Mouse (Mus musculus): ENCODE results near the gene Dpp4.
A peak's percentile ranks its signal among the peaks of the same experiment; 100 is the strongest.

Dpp4 gene

GRCm38 (mm10) chr2:62360872-62361271 lies 51.2 kb downstream of the Dpp4 start:
- DNase-seq (ENCODE audit: low read depth) = no peak

- no peak for DNase-seq (ENCODE audit: low read depth)
Observed at GRCm38 (mm10) chr2:62357259-62357658, 54.8 kb downstream of the Dpp4 start.

- no peak for DNase-seq (ENCODE audit: low read depth)
Observed at GRCm38 (mm10) chr2:62356606-62357005, 55.4 kb downstream of the Dpp4 start.

GRCm38 (mm10) chr2:62355766-62356165 lies 56.3 kb downstream of the Dpp4 start:
- no peak for DNase-seq (ENCODE audit: low read depth)

- peak; percentile 54 for DNase-seq (ENCODE audit: low read depth)
Observed at GRCm38 (mm10) chr2:62352035-62352434, 60.0 kb downstream of the Dpp4 start.

GRCm38 (mm10) chr2:62347762-62348161 lies 64.3 kb downstream of the Dpp4 start:
- no peak for DNase-seq (ENCODE audit: low read depth)

- peak; percentile 80 for DNase-seq (ENCODE audit: low read depth)
Observed at GRCm38 (mm10) chr2:62346771-62347170, 65.3 kb downstream of the Dpp4 start.

- no peak for DNase-seq (ENCODE audit: low read depth)
Observed at GRCm38 (mm10) chr2:62344367-62344766, 67.7 kb downstream of the Dpp4 start.

- no peak for DNase-seq (ENCODE audit: low read depth)
Observed at GRCm38 (mm10) chr2:62341734-62342128, 70.3 kb downstream of the Dpp4 start.

GRCm38 (mm10) chr2:62341061-62341733 lies 70.8 kb downstream of the Dpp4 start:
- no peak for DNase-seq (ENCODE audit: low read depth)

GRCm38 (mm10) chr2:62339222-62339944 lies 72.6 kb downstream of the Dpp4 start:
- DNase-seq (ENCODE audit: low read depth) = no peak

GRCm38 (mm10) chr2:62337086-62337485 lies 74.9 kb downstream of the Dpp4 start:
- no peak for DNase-seq (ENCODE audit: low read depth)

GRCm38 (mm10) chr2:62334397-62335243 lies 77.4 kb downstream of the Dpp4 start:
- no peak for DNase-seq (ENCODE audit: low read depth)

GRCm38 (mm10) chr2:62332465-62332864 lies 79.6 kb downstream of the Dpp4 start:
- DNase-seq (ENCODE audit: low read depth) = no peak

- peak; percentile 44 for DNase-seq (ENCODE audit: low read depth)
Observed at GRCm38 (mm10) chr2:62331913-62332312, 80.1 kb downstream of the Dpp4 start.

GRCm38 (mm10) chr2:62325388-62325787 lies 86.6 kb downstream of the Dpp4 start:
- no peak for DNase-seq (ENCODE audit: low read depth)

- no peak for DNase-seq (ENCODE audit: low read depth)
Observed at GRCm38 (mm10) chr2:62323078-62323637, 88.9 kb downstream of the Dpp4 start.

- no peak for DNase-seq (ENCODE audit: low read depth)
Observed at GRCm38 (mm10) chr2:62319489-62319888, 92.5 kb downstream of the Dpp4 start.

GRCm38 (mm10) chr2:62316930-62317329 lies 95.1 kb downstream of the Dpp4 start:
- peak; percentile 26 for DNase-seq (ENCODE audit: low read depth)

- no peak for DNase-seq (ENCODE audit: low read depth)
Observed at GRCm38 (mm10) chr2:62307477-62307876, 104.6 kb downstream of the Dpp4 start.

GRCm38 (mm10) chr2:62306978-62307377 lies 105.1 kb downstream of the Dpp4 start:
- no peak for DNase-seq (ENCODE audit: low read depth)

GRCm38 (mm10) chr2:62301716-62302115 lies 110.3 kb downstream of the Dpp4 start:
- DNase-seq (ENCODE audit: low read depth) = no peak

All from 416B (cell line).